Mouse (Mus musculus) T-helper 1 cell (primary cell): ENCODE measurements around the gene Ptgs2.

Source experiments
- in situ Hi-C: fragments of 300-600 bp; cut with MboI, MseI; formaldehyde crosslinking; loops from one replicate; pipeline ENCODE4 v1.15.1; 2025; ENCODE audit warnings: high pct_unique_total_duplicates

Gene Ptgs2

GRCm38 (mm10) chr1:150147272-150147671, 47.4 kb downstream of the Ptgs2 start:
- in situ Hi-C loops, result no loop called here

GRCm38 (mm10) chr1:150151411-150151810, 51.6 kb downstream of the Ptgs2 start:
- in situ Hi-C loops, result no loop called here
